Mouse (Mus musculus) neural tube, embryonic 14.5 days (tissue): Measurements from ENCODE around the gene Gm11077. TPM values are rescaled to one million over a fixed set of nuclear protein-coding genes. Genes with fewer than 3 reads are reported as not detected.

Experiments
- ATAC-seq: fragments of 200-750 bp; cut with Nextera tagmentation; 2 replicates; pipeline ENCODE4 v1.8.0; 2017; ENCODE audit warnings: low read depth, mild to moderate bottlenecking, moderate TSS enrichment, moderate library complexity
- H3K27ac ChIP-seq: fragments of 300-500 bp; sonication (generic); 2 replicates; pipeline ENCODE4 v1.5.1; 2014; ENCODE audit warnings: low read depth, mild to moderate bottlenecking, control low read depth, low read length, moderate library complexity, mixed read lengths
- H3K27me3 ChIP-seq: fragments of 300-500 bp; sonication (generic); 2 replicates; pipeline ENCODE4 v1.6.1; 2014; ENCODE audit warnings: low read length; ENCODE audit not compliant: control insufficient read depth, insufficient read depth
- H3K36me3 ChIP-seq: fragments of 300-500 bp; sonication (generic); 2 replicates; pipeline ENCODE4 v1.6.1; 2014; ENCODE audit warnings: low read length, mixed read lengths; ENCODE audit not compliant: control insufficient read depth, insufficient read depth
- H3K4me1 ChIP-seq: fragments of 300-500 bp; sonication (generic); 2 replicates; pipeline ENCODE4 v1.6.1; 2014; ENCODE audit warnings: low read length; ENCODE audit not compliant: control insufficient read depth, insufficient read depth
- H3K4me2 ChIP-seq: fragments of 300-500 bp; sonication (generic); 2 replicates; pipeline ENCODE4 v1.6.1; 2014; ENCODE audit warnings: mild to moderate bottlenecking, low read depth, low read length, control low read depth
- H3K4me3 ChIP-seq: fragments of 300-500 bp; sonication (generic); 2 replicates; pipeline ENCODE4 v1.5.1; 2014; ENCODE audit warnings: low read depth, low read length, control low read depth, mixed read lengths
- H3K9ac ChIP-seq: fragments of 300-500 bp; sonication (generic); replicated peaks from 2 replicates; pipeline ENCODE4 v1.6.1; 2014; ENCODE audit warnings: low read depth, mild to moderate bottlenecking, control low read depth, low read length, mixed read lengths
- H3K9me3 ChIP-seq: fragments of 300-500 bp; sonication (generic); 2 replicates; pipeline ENCODE4 v1.6.1; 2016; ENCODE audit warnings: low read length; ENCODE audit not compliant: control insufficient read depth
- WGBS: fragments of 180-500 bp; shearing (Covaris S2); extraction: QIAGEN DNeasy Blood & Tissue Kit; methylation state at CpG from one replicate; pipeline ENCODE4 v1.1.7; 2014; 5-methylcytosine and 5-hydroxymethylcytosine counted together
- polyA plus RNA-seq: library from polyadenylated mRNA; unstranded; fragments of >200 nt; fragmentation: Nextera tagmentation; extraction: Ambion mirVana; gene quantifications from 2 replicates; pipeline ENCODE4 v1.2.1, GENCODE M21; 2014

The Gm11077 gene
- polyA plus RNA-seq, 1 experiment from 2014 or later: not detected

DNA sequence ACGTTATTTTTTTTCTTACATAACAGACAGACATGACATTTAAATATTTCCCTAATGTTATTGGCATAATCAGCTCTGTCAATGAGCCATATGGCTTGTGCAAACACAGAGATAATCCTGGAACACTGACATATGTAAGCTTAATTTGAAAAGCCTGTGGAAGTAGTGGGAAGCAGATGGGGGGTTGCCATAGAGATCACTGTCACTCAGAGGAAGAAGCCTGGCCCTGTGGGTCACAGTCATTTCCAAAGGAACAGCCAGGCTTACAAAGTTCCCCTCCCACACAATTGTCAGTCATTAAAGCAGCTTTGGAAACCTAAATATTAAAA is 2.3 kb downstream of the Gm11077 start:
- Histone ChIP-seq H3K4me2 (no peak overlapping the region), H3K4me1 (no peaks in the 10 kb centered on the region), H3K27ac (no peak overlapping the region), H3K27me3 (no peaks in the 10 kb centered on the region), H3K4me3 (no peak overlapping the region), H3K9me3 (no peaks in the 10 kb centered on the region), H3K36me3 (no peaks in the 10 kb centered on the region), H3K9ac (no peak overlapping the region)
- ATAC-seq: peak; percentile 66; the same call in 1 of the 2 replicates
- WGBS: 58% methylated on average over 1 of the region's 1 CpGs

DNA sequence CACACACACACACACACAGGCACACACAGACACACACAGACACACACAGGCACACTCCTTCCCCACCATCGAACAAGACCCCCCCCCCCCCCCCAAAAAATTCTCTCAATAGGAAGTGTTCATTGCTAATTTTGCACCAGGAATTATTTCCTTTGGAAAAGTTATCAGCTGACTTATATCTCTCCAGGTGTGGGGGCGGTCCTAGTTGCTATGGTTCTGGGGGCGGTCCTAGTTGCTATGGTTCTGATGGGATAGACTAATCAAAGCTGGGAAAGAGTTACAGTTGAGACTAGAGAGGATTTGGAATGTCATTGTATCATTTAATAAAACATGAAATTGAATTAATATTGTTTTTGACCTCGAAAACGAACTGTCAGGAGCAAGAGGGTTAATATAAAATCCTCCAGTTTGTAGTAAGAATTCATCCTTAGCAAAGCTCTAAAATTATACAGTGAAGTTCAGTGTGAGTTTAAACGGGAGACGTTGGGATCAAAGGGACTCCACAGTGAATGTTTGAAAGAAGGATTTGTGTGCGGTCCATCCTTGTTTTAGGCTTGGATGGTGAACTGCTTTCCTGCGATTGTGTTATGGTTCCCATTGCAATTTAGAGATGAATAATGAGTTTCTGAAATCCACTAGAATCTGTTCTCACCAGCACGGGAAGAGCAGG is 4.0 kb downstream of the Gm11077 start:
- Histone ChIP-seq H3K27me3 (no peaks in the 10 kb centered on the region), H3K27ac (no peak overlapping the region), H3K9me3 (no peaks in the 10 kb centered on the region), H3K4me3 (peak overlapping the region; percentile 22; the same call in 1 of the 2 replicates), H3K9ac (peak overlapping the region; percentile 39; the same call in 1 of the 2 replicates), H3K36me3 (no peaks in the 10 kb centered on the region), H3K4me2 (peak overlapping the region; percentile 38), H3K4me1 (no peaks in the 10 kb centered on the region)
- ATAC-seq: no peak
- 37% methylated on average over 10 of the region's 10 CpGs for WGBS

DNA sequence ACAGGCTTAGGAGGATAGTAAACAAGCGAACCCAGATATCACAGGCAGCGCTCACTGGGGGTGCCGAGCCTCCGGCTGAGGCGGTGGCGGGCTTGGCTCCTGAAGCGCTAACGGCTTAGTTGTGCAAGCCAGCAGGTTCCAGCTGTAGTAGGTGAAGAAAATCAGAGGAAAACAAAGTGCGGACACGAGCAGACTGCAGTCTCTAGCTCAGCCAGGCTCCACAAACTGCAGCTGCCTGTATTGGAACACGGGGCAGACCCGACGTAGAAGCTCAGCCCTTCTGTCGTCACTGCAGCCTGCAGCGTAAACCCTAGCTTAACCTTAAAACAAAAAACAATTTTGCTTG is 4.5 kb downstream of the Gm11077 start:
- no peak overlapping the region for H3K27ac ChIP-seq
- 9% methylated on average over 15 of the region's 15 CpGs for WGBS
- 0 out of 2 replicates have a peak, but pooled peaks have one; percentile 44 for ATAC-seq
- no peaks in the 10 kb centered on the region for H3K4me1 ChIP-seq
- peak overlapping the region; percentile 38 for H3K4me2 ChIP-seq
- no peaks in the 10 kb centered on the region for H3K27me3 ChIP-seq
- no peaks in the 10 kb centered on the region for H3K36me3 ChIP-seq
- H3K9ac ChIP-seq: peak overlapping the region; percentile 39; the same call in 1 of the 2 replicates
- H3K9me3 ChIP-seq: no peaks in the 10 kb centered on the region
- H3K4me3 ChIP-seq: peak overlapping the region; percentile 22

DNA sequence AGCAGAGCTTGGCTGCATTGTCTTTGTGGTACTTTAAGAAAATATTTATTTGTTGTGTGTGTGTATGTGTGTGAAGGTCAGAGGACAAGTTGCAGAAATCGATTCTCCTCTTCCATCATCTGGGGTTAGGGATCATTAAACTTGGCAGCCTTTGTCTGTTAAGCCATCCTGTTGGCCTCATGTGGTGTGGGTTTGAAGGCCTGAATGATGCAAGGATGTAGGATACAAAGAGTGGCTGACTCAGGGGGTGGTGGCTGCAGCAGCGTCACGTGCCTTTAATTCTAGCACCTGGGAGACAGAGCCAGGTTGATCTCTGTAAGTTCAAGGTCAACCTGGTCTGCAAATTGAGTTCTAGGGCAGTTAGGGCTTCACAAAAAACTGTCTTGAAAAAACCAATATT is 16.5 kb downstream of the Gm11077 start:
- Histone ChIP-seq H3K9ac (no peak overlapping the region), H3K27ac (no peak overlapping the region), H3K4me3 (no peak overlapping the region), H3K36me3 (no peaks in the 10 kb centered on the region), H3K4me1 (no peaks in the 10 kb centered on the region), H3K9me3 (no peaks in the 10 kb centered on the region; the same call in 1 of the 2 replicates), H3K4me2 (no peak overlapping the region), H3K27me3 (no peaks in the 10 kb centered on the region)
- 68% methylated on average over 3 of the region's 3 CpGs for WGBS
- no peak for ATAC-seq

DNA sequence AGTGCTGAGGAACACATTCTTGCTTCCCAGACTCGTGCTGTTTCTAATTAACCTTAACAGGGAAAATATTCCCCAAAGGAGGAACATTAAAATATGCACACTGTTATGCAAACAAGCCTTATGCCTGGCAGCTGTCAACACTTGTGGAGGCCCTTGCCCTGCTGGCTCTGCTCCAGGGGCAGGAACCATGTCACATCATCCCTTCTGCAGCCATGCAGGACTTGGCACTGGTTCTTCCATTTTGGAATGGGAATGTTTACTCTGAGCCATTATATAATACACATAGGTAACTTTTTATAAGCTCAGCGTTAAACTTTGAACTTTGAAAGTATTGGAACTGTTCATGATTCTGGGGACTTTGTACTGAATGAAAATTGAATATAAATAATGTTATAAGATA is 18.5 kb downstream of the Gm11077 start:
- no peak overlapping the region for H3K4me2 ChIP-seq
- H3K36me3 ChIP-seq: no peaks in the 10 kb centered on the region
- no peak overlapping the region for H3K4me3 ChIP-seq
- WGBS: 56% methylated on average over 2 of the region's 2 CpGs
- H3K27ac ChIP-seq: no peak overlapping the region
- no peaks in the 10 kb centered on the region; the same call in 1 of the 2 replicates for H3K9me3 ChIP-seq
- no peak overlapping the region for H3K9ac ChIP-seq
- no peaks in the 10 kb centered on the region for H3K4me1 ChIP-seq
- no peaks in the 10 kb centered on the region for H3K27me3 ChIP-seq
- no peak for ATAC-seq

DNA sequence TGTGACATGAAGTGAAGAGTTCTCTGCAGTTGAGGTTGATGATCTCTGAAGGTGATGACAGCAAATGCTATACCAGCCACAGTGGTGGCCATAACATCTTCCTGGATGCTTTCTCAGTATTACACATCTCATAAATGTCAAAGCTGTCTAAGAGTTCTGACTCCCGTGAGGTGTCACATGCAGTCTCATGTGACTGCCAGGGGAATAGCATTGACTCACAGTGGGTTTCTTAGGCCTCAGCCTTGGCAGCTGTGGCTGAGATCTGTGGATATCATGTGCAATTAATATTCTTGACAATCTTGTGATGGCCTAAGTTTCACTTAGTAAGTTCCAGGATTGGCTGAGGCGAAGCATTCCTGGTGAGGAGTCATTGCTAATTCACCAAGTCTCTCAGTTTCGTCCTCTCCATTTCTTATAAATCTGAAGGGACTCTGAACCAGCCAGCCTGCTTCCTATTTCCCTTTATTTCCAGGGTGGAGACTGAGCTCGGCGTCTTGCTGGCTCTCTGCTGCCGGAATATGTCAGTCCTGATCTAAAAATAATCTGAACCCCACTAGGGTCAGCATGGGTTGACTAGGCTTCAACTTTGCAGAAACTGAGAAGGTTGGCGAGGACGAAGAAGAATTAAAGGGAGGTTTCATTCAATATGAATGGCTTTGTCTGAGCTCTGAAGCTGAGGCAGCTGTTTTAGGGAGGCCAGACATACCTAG is 21.4 kb downstream of the Gm11077 start:
- 88% methylated on average over 8 of the region's 8 CpGs for WGBS
- no peaks in the 10 kb centered on the region for H3K4me1 ChIP-seq
- no peak overlapping the region for H3K9ac ChIP-seq
- H3K4me2 ChIP-seq: no peak overlapping the region
- ATAC-seq: no peak
- no peaks in the 10 kb centered on the region for H3K9me3 ChIP-seq
- H3K27ac ChIP-seq: no peak overlapping the region
- no peak overlapping the region for H3K4me3 ChIP-seq
- H3K36me3 ChIP-seq: no peaks in the 10 kb centered on the region
- no peaks in the 10 kb centered on the region for H3K27me3 ChIP-seq

DNA sequence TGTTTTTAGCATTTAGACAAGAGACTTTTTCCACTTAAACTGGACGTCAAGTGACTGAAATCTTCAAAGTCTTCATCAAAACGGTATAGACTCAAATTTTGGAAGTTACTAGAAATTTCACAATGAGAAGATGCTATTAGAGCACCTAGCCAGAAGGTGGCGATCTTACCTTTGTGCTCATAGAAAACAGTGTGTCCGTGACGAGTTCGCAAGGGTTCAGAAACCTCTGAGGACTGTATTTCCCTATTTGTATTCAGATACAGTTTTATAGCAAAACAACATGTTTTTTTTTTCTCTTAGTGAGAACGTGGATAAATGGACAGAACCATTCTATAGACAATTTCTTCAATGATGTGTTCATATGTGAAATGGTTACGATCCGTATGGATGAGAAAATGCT is 37.3 kb downstream of the Gm11077 start:
- H3K9ac ChIP-seq: no peak overlapping the region
- H3K27ac ChIP-seq: no peak overlapping the region
- no peaks in the 10 kb centered on the region for H3K9me3 ChIP-seq
- no peak overlapping the region for H3K4me3 ChIP-seq
- no peak for ATAC-seq
- H3K36me3 ChIP-seq: no peaks in the 10 kb centered on the region
- no peak overlapping the region for H3K4me2 ChIP-seq
- no peaks in the 10 kb centered on the region for H3K27me3 ChIP-seq
- WGBS: 34% methylated on average over 9 of the region's 9 CpGs
- peaks cover 6% of the 10 kb centered on the region; the same call in 1 of the 2 replicates for H3K4me1 ChIP-seq

DNA sequence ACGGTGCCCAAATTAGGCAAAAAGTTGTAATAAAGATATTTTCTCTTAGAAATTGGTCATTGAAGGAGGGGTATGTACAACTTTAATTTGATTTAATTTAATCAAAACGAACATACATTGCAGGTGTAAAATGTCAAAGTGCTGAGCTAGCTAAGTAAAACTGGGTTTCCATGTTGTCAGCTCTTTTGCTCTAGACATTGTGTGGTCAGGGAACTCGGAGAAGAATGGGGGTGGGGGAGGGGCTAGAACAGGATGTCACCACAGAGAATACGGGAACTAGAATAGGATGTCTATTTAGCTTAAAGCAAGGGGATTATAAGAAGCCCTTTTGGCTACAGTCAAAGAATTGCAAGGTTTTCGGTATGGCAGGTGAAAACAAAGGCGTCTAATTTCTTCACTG is 38.2 kb downstream of the Gm11077 start:
- Histone ChIP-seq H3K27me3 (no peaks in the 10 kb centered on the region), H3K4me1 (peaks cover 6% of the 10 kb centered on the region; the same call in 1 of the 2 replicates), H3K9ac (no peak overlapping the region), H3K4me3 (no peak overlapping the region), H3K36me3 (no peaks in the 10 kb centered on the region), H3K9me3 (no peaks in the 10 kb centered on the region), H3K27ac (no peak overlapping the region), H3K4me2 (no peak overlapping the region)
- no peak for ATAC-seq
- WGBS: 62% methylated on average over 6 of the region's 6 CpGs

DNA sequence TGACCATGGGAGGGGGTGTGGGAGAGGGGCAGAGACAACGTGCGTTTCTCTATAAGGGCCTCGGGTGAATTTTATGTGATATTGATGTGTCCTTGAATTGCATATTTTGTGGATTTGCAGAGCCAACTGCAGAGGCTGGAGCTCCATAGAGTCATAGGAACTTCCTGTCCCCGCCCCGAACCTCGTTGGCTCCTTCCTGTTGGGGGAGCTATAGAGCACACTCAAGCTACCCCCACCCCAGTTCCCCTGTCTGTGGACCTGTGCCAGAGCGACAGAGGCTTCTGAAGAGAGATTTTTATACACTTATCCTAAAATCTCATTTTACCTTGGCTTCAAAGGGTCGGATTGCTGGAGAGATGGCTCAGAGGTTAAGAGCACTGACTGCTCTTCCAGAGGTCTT is 39.1 kb downstream of the Gm11077 start:
- no peak overlapping the region for H3K4me3 ChIP-seq
- no peaks in the 10 kb centered on the region for H3K9me3 ChIP-seq
- WGBS: 68% methylated on average over 8 of the region's 8 CpGs
- peak overlapping the region; percentile 41; the same call in 1 of the 2 replicates for H3K27ac ChIP-seq
- no peak overlapping the region for H3K4me2 ChIP-seq
- H3K4me1 ChIP-seq: peaks cover 6% of the 10 kb centered on the region; the same call in 1 of the 2 replicates
- H3K36me3 ChIP-seq: no peaks in the 10 kb centered on the region
- H3K9ac ChIP-seq: no peak overlapping the region
- ATAC-seq: no peak
- H3K27me3 ChIP-seq: no peaks in the 10 kb centered on the region
